Mouse (Mus musculus) limb, embryonic 14.5 days (tissue): Measurements from ENCODE around the gene Phkg1. TPM values are rescaled to one million over a fixed set of nuclear protein-coding genes. Genes with fewer than 3 reads are reported as not detected.
"Not testable (repeated sequence)": the region's sequence is repeated elsewhere in the genome, so short reads cannot be mapped to it uniquely, and the experiment has no call there.

Experiments used
- ATAC-seq: fragments of 200-750 bp; cut with Nextera tagmentation; 2 replicates; pipeline ENCODE4 v1.8.0; 2017; ENCODE audit warnings: low read depth, moderate number of reproducible peaks, moderate TSS enrichment; ENCODE audit not compliant: low FRiP score
- DNase-seq: peaks from one replicate; pipeline ENCODE4 v3.0.0-alpha.2; 2015; ENCODE audit warnings: low spot score
- H3K27ac ChIP-seq: fragments of 300-500 bp; sonication (generic); replicated peaks from 2 replicates; pipeline ENCODE4 v1.5.1; 2014; ENCODE audit warnings: low read depth, mild to moderate bottlenecking, low read length, moderate library complexity, mixed read lengths
- H3K27me3 ChIP-seq: fragments of 300-500 bp; sonication (generic); 2 replicates; pipeline ENCODE4 v1.6.1; 2014; ENCODE audit warnings: low read length, mixed read lengths; ENCODE audit not compliant: control insufficient read depth, insufficient read depth
- H3K36me3 ChIP-seq: fragments of 300-500 bp; sonication (generic); 2 replicates; pipeline ENCODE4 v1.6.1; 2014; ENCODE audit warnings: mild to moderate bottlenecking, low read length, moderate library complexity, mixed read lengths; ENCODE audit not compliant: control insufficient read depth, insufficient read depth
- H3K4me1 ChIP-seq: fragments of 300-500 bp; sonication (generic); 2 replicates; pipeline ENCODE4 v1.6.1; 2014; ENCODE audit warnings: antibody characterized with exemption, low read length, mixed read lengths; ENCODE audit not compliant: control insufficient read depth, insufficient read depth
- H3K4me2 ChIP-seq: fragments of 300-500 bp; sonication (generic); replicated peaks from 2 replicates; pipeline ENCODE4 v1.6.1; 2014; ENCODE audit warnings: low read depth, mild to moderate bottlenecking, low read length, moderate library complexity; ENCODE audit not compliant: severe bottlenecking
- H3K4me3 ChIP-seq: fragments of 300-500 bp; sonication (generic); replicated peaks from 2 replicates; pipeline ENCODE4 v1.5.1; 2014; ENCODE audit warnings: low read length
- H3K9ac ChIP-seq: fragments of 300-500 bp; sonication (generic); 2 replicates; pipeline ENCODE4 v1.6.1; 2014; ENCODE audit warnings: mild to moderate bottlenecking, low read depth, low read length, moderate library complexity; ENCODE audit not compliant: severe bottlenecking
- H3K9me3 ChIP-seq: fragments of 300-500 bp; sonication (generic); 2 replicates; pipeline ENCODE4 v1.6.1; 2016; ENCODE audit warnings: low read length; ENCODE audit not compliant: control insufficient read depth
- POLR2A ChIP-seq: fragments of 200-500 bp; IDR thresholded peaks from 2 replicates; pipeline ENCODE4 v1.8.0; 2012; ENCODE audit warnings: inconsistent platforms, mild to moderate bottlenecking, moderate library complexity, borderline replicate concordance; ENCODE audit not compliant: insufficient read depth, insufficient read length; ENCODE audit errors: extremely low read depth
- WGBS: fragments of 180-500 bp; shearing (Covaris S2); extraction: QIAGEN DNeasy Blood & Tissue Kit; methylation state at CpG from one replicate; pipeline ENCODE4 v1.1.7; 2014; 5-methylcytosine and 5-hydroxymethylcytosine counted together
- polyA plus RNA-seq, 2 experiments: library from polyadenylated mRNA; depleted of rRNA in 1 of 2; stranded (reverse) in 1 of 2; unstranded in 1 of 2; fragments of >200 nt; fragmentation: Nextera tagmentation in 1 of 2; extraction: Ambion mirVana in 1 of 2; gene quantifications; 2 replicates each; pipeline versions ENCODE4 v1.2.1 to v1.2.3; 2012 to 2014

Phkg1 gene
- polyA plus RNA-seq, 2 experiments, result 0.21 to 0.40 TPM

- ATAC-seq (peak; percentile 99), DNase-seq (peak; percentile 96)
- Histone ChIP-seq H3K4me1 (peaks cover 7% of the 10 kb centered on the region), H3K27me3 (no peaks in the 10 kb centered on the region), H3K9me3 (no peaks in the 10 kb centered on the region), H3K9ac (peak within 1 kb of the TSS; percentile 66), H3K4me2 (peak within 1 kb of the TSS; percentile 76), H3K4me3 (peak within 1 kb of the TSS; percentile 64), H3K27ac (0 out of 2 replicates have a peak within 1 kb of the TSS, but pooled peaks have one; percentile 6), H3K36me3 (no peaks in the 10 kb centered on the region)
- 1% methylated on average over 42 of the region's 44 CpGs for WGBS
- no peak for TF ChIP-seq POLR2A
These were observed 2.9 kb downstream of the Phkg1 start, which contains the start of gene Zbed5 for GRCm38 (mm10) chr5:129895198-129896088. Zbed5 (plus strand) TSS chr5:129895723.

GRCm38 (mm10) chr5:129890390-129890789 is 8.0 kb downstream of the Phkg1 start:
- not testable (repeated sequence) for H3K27me3 ChIP-seq, ATAC-seq, H3K27ac ChIP-seq, H3K36me3 ChIP-seq, DNase-seq, H3K4me2 ChIP-seq, H3K4me3 ChIP-seq, H3K9me3 ChIP-seq, H3K9ac ChIP-seq
- peaks cover 11% of the 10 kb centered on the region; the same call in 1 of the 2 replicates for H3K4me1 ChIP-seq
- 86% methylated on average over 4 of the region's 7 CpGs for WGBS

- Histone ChIP-seq H3K4me3 (peak within 1 kb of the TSS; percentile 81), H3K27ac (peak within 1 kb of the TSS; percentile 93), H3K4me2 (peak within 1 kb of the TSS; percentile 82), H3K27me3 (no peaks in the 10 kb centered on the region), H3K9ac (peak within 1 kb of the TSS; percentile 88), H3K4me1 (peaks cover 7% of the 10 kb centered on the region; the same call in 1 of the 2 replicates), H3K9me3 (no peaks in the 10 kb centered on the region), H3K36me3 (peaks cover 17% of the 10 kb centered on the region)
- peak; percentile 71; the same call in 1 of the 2 replicates for TF ChIP-seq POLR2A
- DNase-seq (peak; percentile 99), ATAC-seq (peak; percentile 100)
- 1% methylated on average over 46 of the region's 46 CpGs for WGBS
These were observed 11.3 kb downstream of the Phkg1 start, which contains the start of gene Chchd2 for GRCm38 (mm10) chr5:129886911-129887636. Chchd2 (minus strand) TSS chr5:129887470.

GRCm38 (mm10) chr5:129886271-129886670 is 12.1 kb downstream of the Phkg1 start:
- Histone ChIP-seq H3K4me2 (peak overlapping the region; percentile 82), H3K4me1 (peaks cover 7% of the 10 kb centered on the region; the same call in 1 of the 2 replicates), H3K27me3 (no peaks in the 10 kb centered on the region), H3K36me3 (peaks cover 24% of the 10 kb centered on the region), H3K27ac (no peak overlapping the region), H3K9ac (peak overlapping the region; percentile 88), H3K9me3 (no peaks in the 10 kb centered on the region), H3K4me3 (peak overlapping the region; percentile 81)
- no peak for TF ChIP-seq POLR2A
- WGBS, result 35% methylated on average over 10 of the region's 10 CpGs
- DNase-seq, result no peak
- ATAC-seq, result no peak

GRCm38 (mm10) chr5:129879888-129880287 is 18.5 kb downstream of the Phkg1 start:
- ATAC-seq, result no peak
- H3K36me3 ChIP-seq, result peaks cover 36% of the 10 kb centered on the region
- DNase-seq, result no peak
- H3K27ac ChIP-seq, result no peak overlapping the region
- no peak overlapping the region for H3K4me3 ChIP-seq
- no peak overlapping the region for H3K4me2 ChIP-seq
- H3K4me1 ChIP-seq, result no peaks in the 10 kb centered on the region
- H3K9me3 ChIP-seq, result no peaks in the 10 kb centered on the region
- H3K27me3 ChIP-seq, result no peaks in the 10 kb centered on the region
- no peak overlapping the region for H3K9ac ChIP-seq
- TF ChIP-seq POLR2A, result no peak
- 71% methylated on average over 3 of the region's 3 CpGs for WGBS
